Mouse (Mus musculus): Measurements from ENCODE around the gene Loxl1. TPM values are rescaled to one million over a fixed set of nuclear protein-coding genes. Genes with fewer than 3 reads are reported as not detected.
A peak's percentile ranks its signal among the peaks of the same experiment; 100 is the strongest.

The Loxl1 gene
- total and polyA plus RNA-seq, 2 experiments from 2014 or later, result 39.2 to 61.7 TPM

GRCm38 (mm10) chr9:58280259-58281109, 32.5 kb downstream of the Loxl1 start:
- Histone ChIP-seq H3K36me3 (replicated peaks; ENCODE audit: control insufficient read depth, insufficient read depth, low read length) (no peaks in the 10 kb centered on the region), H3K27ac (ENCODE audit: low read depth) (no peak overlapping the region), H3K9me3 (replicated peaks; ENCODE audit: control insufficient read depth, low read length) (no peaks in the 10 kb centered on the region), H3K4me2 (ENCODE audit: low read depth, low read length) (no peak overlapping the region), H3K27me3 (ENCODE audit: control insufficient read depth, insufficient read depth, low read length) (no peaks in the 10 kb centered on the region), H3K4me3 (ENCODE audit: low read depth, low read length) (no peak overlapping the region), H3K9ac (replicated peaks; ENCODE audit: low read depth, low read length) (no peak overlapping the region), H3K4me1 (ENCODE audit: control insufficient read depth, insufficient read depth) (peaks cover 7% of the 10 kb centered on the region)
- DNase-seq (ENCODE audit: low spot score) (peak; percentile 87), ATAC-seq (ENCODE audit: insufficient read depth, low read depth) (peak; percentile 82)
- TF ChIP-seq EP300 (IDR thresholded peaks at IDR 0.05; ENCODE audit: low read depth) (no peak), CTCF (IDR thresholded peaks at IDR 0.05; ENCODE audit: low read depth) (peak; percentile 86)
- 36% methylated on average over 9 of the region's 9 CpGs for WGBS

GRCm38 (mm10) chr9:58279780-58280179, 33.2 kb downstream of the Loxl1 start:
- Histone ChIP-seq H3K4me2 (ENCODE audit: low read depth, low read length) (no peak overlapping the region), H3K27ac (ENCODE audit: low read depth) (no peak overlapping the region), H3K9me3 (replicated peaks; ENCODE audit: control insufficient read depth, low read length) (no peaks in the 10 kb centered on the region), H3K9ac (replicated peaks; ENCODE audit: low read depth, low read length) (no peak overlapping the region), H3K36me3 (replicated peaks; ENCODE audit: control insufficient read depth, insufficient read depth, low read length) (no peaks in the 10 kb centered on the region), H3K4me1 (ENCODE audit: control insufficient read depth, insufficient read depth) (peaks cover 13% of the 10 kb centered on the region), H3K4me3 (ENCODE audit: low read depth, low read length) (no peak overlapping the region), H3K27me3 (ENCODE audit: control insufficient read depth, insufficient read depth, low read length) (no peaks in the 10 kb centered on the region)
- DNase-seq (ENCODE audit: low spot score), result no peak
- ATAC-seq (ENCODE audit: insufficient read depth, low read depth), result no peak
- TF ChIP-seq CTCF (IDR thresholded peaks at IDR 0.05; ENCODE audit: low read depth), result no peak
- no peak for TF ChIP-seq EP300 (IDR thresholded peaks at IDR 0.05; ENCODE audit: low read depth)
- 46% methylated on average over 5 of the region's 5 CpGs for WGBS

- Histone ChIP-seq H3K4me1 (ENCODE audit: control insufficient read depth, insufficient read depth) (peaks cover 19% of the 10 kb centered on the region), H3K27me3 (ENCODE audit: control insufficient read depth, insufficient read depth, low read length) (no peaks in the 10 kb centered on the region), H3K9me3 (replicated peaks; ENCODE audit: control insufficient read depth, low read length) (no peaks in the 10 kb centered on the region), H3K27ac (ENCODE audit: low read depth) (no peak overlapping the region), H3K9ac (replicated peaks; ENCODE audit: low read depth, low read length) (no peak overlapping the region), H3K4me2 (ENCODE audit: low read depth, low read length) (no peak overlapping the region), H3K4me3 (ENCODE audit: low read depth, low read length) (no peak overlapping the region), H3K36me3 (replicated peaks; ENCODE audit: control insufficient read depth, insufficient read depth, low read length) (no peaks in the 10 kb centered on the region)
- TF ChIP-seq EP300 (IDR thresholded peaks at IDR 0.05; ENCODE audit: low read depth), result no peak
- TF ChIP-seq CTCF (IDR thresholded peaks at IDR 0.05; ENCODE audit: low read depth), result no peak
- ATAC-seq (ENCODE audit: insufficient read depth, low read depth) (no peak), DNase-seq (ENCODE audit: low spot score) (peak; percentile 2)
- 81% methylated on average over 4 of the region's 4 CpGs for WGBS
Measured at GRCm38 (mm10) chr9:58278821-58279723, 33.9 kb downstream of the Loxl1 start.

GRCm38 (mm10) chr9:58278313-58278712, 34.7 kb downstream of the Loxl1 start:
- ATAC-seq (ENCODE audit: insufficient read depth, low read depth), result no peak
- Histone ChIP-seq H3K36me3 (replicated peaks; ENCODE audit: control insufficient read depth, insufficient read depth, low read length) (no peaks in the 10 kb centered on the region), H3K4me2 (ENCODE audit: low read depth, low read length) (no peak overlapping the region), H3K4me3 (ENCODE audit: low read depth, low read length) (no peak overlapping the region), H3K4me1 (ENCODE audit: control insufficient read depth, insufficient read depth) (peaks cover 19% of the 10 kb centered on the region), H3K27me3 (ENCODE audit: control insufficient read depth, insufficient read depth, low read length) (no peaks in the 10 kb centered on the region), H3K9ac (replicated peaks; ENCODE audit: low read depth, low read length) (no peak overlapping the region), H3K27ac (ENCODE audit: low read depth) (no peak overlapping the region), H3K9me3 (replicated peaks; ENCODE audit: control insufficient read depth, low read length) (no peaks in the 10 kb centered on the region)
- DNase-seq (ENCODE audit: low spot score), result no peak
- WGBS, result 92% methylated on average over 4 of the region's 4 CpGs
- no peak for TF ChIP-seq EP300 (IDR thresholded peaks at IDR 0.05; ENCODE audit: low read depth)

GRCm38 (mm10) chr9:58276346-58276745, 36.6 kb downstream of the Loxl1 start:
- H3K27me3 ChIP-seq (ENCODE audit: control insufficient read depth, insufficient read depth, low read length), result no peaks in the 10 kb centered on the region
- no peaks in the 10 kb centered on the region for H3K9me3 ChIP-seq (replicated peaks; ENCODE audit: control insufficient read depth, low read length)
- H3K9ac ChIP-seq (replicated peaks; ENCODE audit: low read depth, low read length), result no peak overlapping the region
- no peaks in the 10 kb centered on the region for H3K36me3 ChIP-seq (replicated peaks; ENCODE audit: control insufficient read depth, insufficient read depth, low read length)
- H3K4me2 ChIP-seq (ENCODE audit: low read depth, low read length), result no peak overlapping the region
- 0 out of 2 replicates have a peak overlapping the region, but pooled peaks have one; percentile 91 for H3K27ac ChIP-seq (ENCODE audit: low read depth)
- DNase-seq (ENCODE audit: low spot score) (peak; percentile 1), ATAC-seq (ENCODE audit: insufficient read depth, low read depth) (no peak)
- H3K4me3 ChIP-seq (ENCODE audit: low read depth, low read length), result no peak overlapping the region
- H3K4me1 ChIP-seq (ENCODE audit: control insufficient read depth, insufficient read depth), result peaks cover 19% of the 10 kb centered on the region
- TF ChIP-seq CTCF (IDR thresholded peaks at IDR 0.05; ENCODE audit: low read depth) (no peak), EP300 (IDR thresholded peaks at IDR 0.05; ENCODE audit: low read depth) (no peak)
- 75% methylated on average over 5 of the region's 5 CpGs for WGBS
